Mouse (Mus musculus) megakaryocyte, embryonic 14.5 days (primary cell): ENCODE results near the gene BC005537.

Experiments
- FLI1 ChIP-seq: IDR thresholded peaks from 2 replicates; pipeline ENCODE4 v1.6.1; 2012; ENCODE audit warnings: low read length, inconsistent platforms, mixed read lengths
- GATA1 ChIP-seq: IDR thresholded peaks from 3 replicates; pipeline ENCODE4 v1.6.1; 2012; ENCODE audit warnings: mixed read lengths, low read length, inconsistent platforms, borderline replicate concordance

- TF ChIP-seq GATA1 = no peak
- no peak for TF ChIP-seq FLI1
Measured at GRCm38 (mm10) chr13:24781916-24782315, 19.5 kb upstream of the BC005537 start.
